Mouse (Mus musculus): ENCODE measurements around the gene Luc7l3. TPM values are rescaled to one million over a fixed set of nuclear protein-coding genes. Genes with fewer than 3 reads are reported as not detected.
"Not testable (repeated sequence)": the region's sequence is repeated elsewhere in the genome, so short reads cannot be mapped to it uniquely, and the experiment has no call there.

Luc7l3 gene
- polyA plus RNA-seq, 2 experiments from 2014 or later = 153 to 164 TPM

- no peak for ATAC-seq
Observed at GRCm38 (mm10) chr11:94290062-94290740, 31.6 kb downstream of the Luc7l3 start.

- ATAC-seq = no peak
Observed at GRCm38 (mm10) chr11:94287105-94287504, 34.7 kb downstream of the Luc7l3 start.

GRCm38 (mm10) chr11:94285886-94286574 lies 35.8 kb downstream of the Luc7l3 start:
- no peak for ATAC-seq

DNA sequence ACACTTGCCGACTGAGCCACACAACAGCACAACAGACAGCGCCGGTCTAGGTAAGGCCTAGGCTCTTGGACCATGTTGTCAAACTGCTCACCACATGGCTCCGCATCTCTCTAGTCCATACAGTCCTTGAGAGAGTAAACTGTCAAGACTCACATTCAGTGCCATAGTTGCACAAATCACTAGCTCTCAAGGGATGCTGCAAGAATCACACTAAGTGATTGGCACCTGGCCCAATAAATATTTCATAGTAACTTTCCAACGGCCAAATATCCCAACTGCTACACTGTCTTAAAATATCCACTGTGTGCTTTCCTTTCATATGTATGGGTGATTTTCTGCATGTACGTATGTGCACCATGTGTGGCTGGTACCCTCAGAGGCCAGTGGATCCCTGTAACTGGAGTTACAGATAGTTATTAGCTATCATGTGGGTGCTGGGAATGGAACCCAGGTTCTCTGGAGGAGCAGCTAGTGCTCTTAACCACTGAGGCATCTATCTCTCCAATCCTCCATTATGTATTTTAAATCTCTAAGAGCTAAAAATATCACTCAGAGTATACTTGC lies 38.2 kb downstream of the Luc7l3 start:
- no peak for ATAC-seq

DNA sequence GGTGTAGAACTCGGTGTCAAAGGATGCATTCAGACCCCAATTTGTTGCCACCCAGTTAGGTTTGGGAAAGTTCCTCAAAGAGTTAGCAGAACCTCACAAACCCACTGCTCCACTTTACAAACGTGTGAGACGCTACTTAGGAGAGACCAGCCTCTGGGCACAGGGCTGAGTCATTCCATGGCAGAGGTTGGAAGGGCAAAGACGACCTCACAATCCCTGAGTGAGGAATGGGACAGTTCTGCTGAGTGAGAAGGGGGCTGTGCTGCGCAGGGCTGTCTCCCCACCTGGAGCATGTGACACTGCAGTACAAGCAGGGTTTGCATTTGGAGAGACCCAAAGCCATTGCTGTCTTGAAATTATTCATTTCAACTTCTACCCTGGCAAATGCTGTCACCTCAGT lies 39.5 kb downstream of the Luc7l3 start:
- ATAC-seq = no peak

DNA sequence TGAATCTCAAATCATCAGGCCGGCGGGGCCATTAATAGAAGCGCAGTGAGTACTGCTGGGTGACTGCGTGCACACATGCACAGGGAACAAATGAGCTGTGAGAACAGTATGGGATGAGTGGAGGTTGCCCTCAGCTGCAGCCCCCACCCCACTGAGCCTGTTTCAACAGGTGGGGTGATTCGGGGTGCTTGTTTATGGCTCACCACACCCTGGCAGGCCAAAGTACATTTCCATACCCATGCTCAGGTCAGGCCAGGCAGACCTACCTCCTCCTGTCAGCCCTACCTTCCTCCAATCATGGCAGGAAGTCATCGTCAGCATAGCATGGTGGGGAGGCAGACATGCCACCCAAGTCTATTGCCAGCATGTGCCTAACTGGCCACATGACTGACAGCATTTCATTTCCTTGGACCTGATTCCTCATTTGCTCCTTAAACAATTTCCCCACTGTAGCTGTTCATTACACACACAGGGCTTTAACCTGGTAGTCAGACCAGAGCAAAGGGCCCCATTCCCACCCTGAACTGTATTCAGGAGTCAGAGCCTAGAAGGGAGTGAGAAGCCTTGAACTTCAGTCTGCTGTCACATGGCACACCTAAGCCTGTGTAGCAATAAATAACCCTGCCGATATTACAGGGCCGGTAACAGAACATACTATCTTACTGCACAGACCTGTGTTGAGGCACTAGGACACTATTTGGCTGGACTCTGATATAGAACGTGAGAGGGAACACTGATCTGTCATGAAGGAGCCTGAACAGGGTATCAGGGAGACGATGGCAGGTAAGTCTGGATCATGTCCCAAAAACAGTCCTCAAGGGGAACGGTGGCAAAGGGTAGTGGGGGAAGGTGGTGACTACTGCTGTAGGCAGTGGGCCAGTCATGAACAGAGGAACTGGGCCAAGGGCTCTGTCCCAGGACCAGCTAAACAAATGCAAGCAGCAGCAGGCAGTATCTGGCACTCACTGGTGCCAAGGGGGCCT lies 40.3 kb downstream of the Luc7l3 start, which contains the start of gene Gm21885:
Gm21885 (plus strand) TSS at position 675 of the 983 bp plus-strand sequence.
- no peak for ATAC-seq

- peak; percentile 84 for ATAC-seq
Observed at GRCm38 (mm10) chr11:94276869-94277337, 44.9 kb downstream of the Luc7l3 start.

GRCm38 (mm10) chr11:94275686-94276085 lies 46.1 kb downstream of the Luc7l3 start:
- peak; percentile 50 for ATAC-seq

DNA sequence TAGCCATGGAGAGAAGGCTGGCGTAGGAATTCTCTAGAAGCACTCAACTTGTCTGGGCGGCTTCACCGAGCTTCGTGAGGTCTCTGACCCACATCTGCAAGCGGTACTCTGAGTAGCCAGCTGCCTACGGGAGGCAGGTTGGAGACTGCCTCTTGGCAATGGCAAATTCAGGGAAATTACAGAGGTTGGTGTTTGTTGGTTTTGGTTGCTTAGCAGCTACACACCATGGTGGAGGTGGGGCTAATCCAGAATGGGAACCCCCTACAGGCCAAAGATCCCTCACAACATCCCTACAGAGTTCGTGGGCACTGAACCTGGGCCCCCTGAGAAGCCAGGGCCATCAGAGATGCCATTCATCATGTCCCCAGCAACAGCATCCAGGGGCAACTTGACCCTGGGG lies 46.6 kb downstream of the Luc7l3 start:
- no peak for ATAC-seq

DNA sequence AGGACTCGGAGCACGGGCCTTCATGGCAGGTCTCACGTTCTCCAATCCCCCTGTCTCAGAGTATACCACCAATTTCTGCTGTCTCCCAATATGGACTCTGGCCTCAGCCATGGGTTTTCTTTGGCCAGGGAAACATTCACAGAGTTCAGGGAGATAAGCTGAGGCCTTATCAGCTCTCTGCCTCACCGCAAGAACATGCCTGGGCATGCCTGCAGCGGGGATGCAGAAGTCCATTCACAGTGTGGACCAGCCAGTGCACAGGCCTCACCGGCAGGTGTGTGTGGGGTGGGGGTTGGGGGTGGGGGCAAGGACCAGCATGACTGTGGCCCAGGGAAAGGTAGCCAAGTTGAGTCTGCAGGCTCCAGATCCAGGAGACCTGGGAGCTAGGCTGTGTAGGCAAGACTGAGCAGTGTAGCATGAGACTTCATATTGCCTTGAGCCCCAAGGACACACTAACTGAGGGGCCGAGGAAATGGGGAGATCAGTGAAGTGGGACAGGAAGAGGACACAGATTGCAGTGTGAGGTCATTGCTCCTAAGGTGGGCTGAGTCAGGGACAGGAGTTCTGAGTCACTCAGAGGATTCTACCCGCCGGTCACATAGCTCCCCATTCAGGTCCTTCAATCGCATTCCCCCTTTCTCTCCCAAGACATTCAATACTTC lies 47.5 kb downstream of the Luc7l3 start:
- ATAC-seq = no peak

DNA sequence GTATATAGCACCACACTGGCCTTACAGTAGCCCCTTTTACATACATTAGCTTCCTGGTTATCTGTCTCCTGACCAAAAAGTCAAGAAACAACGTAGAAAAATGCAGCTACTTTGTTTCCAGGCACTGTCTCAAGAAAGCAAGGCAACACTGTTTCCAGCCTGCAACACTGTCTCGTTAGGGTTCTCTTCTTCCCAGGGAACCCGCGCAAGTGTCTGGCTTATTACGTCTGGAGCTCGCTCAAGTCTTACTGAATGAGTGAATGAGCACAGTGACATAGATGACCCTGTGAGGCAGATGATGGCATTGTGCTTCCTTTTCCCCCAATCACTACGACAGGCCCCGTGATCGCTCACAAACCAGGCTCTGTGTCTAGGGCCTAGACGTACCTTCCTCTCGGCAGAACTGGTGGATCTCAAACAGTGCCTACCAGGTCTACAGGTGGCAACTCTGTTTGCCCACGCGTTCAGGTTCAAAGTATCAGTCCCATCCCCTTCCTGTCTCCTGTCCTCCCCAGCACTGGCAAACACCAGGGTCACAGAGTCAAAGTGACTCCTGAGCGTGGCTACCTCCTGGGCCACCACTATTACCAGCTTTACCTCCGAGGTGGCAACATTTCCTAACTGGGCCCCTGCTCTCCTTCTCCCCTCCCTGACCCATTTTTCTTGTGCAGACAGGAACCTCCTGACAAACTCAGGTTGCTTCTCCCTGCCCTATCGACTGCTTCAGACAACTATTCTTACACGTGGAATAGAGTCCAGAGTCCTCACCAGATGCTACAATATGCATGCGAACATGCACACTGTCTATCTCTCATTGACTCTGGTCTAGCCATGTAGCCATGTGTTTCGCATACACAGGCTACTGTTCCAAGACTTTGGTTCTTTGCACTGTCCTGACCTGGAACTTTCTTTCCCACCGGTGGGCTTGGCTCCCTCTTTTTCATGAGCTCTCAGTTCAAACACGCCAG lies 48.5 kb downstream of the Luc7l3 start:
- no peak for ATAC-seq

- no peak for ATAC-seq
Observed at GRCm38 (mm10) chr11:94271015-94271414, 50.8 kb downstream of the Luc7l3 start.

GRCm38 (mm10) chr11:94269906-94270305 lies 51.9 kb downstream of the Luc7l3 start:
- ATAC-seq = no peak

DNA sequence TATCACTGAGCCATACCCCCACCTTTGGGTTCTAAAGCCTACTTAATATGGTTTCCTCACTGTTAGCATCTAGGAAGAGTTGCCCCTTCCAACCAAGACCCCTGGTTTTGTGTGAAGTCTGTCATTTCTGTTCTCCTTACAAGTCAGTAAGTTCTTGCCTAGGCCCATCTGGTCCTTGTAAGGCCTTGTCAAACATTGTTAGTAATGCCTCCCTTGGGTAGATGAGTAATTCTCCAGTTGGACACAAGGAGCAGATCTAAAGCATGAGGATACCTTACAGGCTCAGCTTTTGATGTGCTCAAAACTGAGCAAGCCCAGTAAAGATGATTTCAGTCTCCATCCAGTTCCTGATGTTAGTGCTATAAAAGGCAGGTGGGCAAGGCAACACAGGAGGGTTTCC lies 53.0 kb downstream of the Luc7l3 start:
- ATAC-seq = no peak

GRCm38 (mm10) chr11:94266155-94266554 lies 55.6 kb downstream of the Luc7l3 start:
- ATAC-seq = not testable (repeated sequence)

DNA sequence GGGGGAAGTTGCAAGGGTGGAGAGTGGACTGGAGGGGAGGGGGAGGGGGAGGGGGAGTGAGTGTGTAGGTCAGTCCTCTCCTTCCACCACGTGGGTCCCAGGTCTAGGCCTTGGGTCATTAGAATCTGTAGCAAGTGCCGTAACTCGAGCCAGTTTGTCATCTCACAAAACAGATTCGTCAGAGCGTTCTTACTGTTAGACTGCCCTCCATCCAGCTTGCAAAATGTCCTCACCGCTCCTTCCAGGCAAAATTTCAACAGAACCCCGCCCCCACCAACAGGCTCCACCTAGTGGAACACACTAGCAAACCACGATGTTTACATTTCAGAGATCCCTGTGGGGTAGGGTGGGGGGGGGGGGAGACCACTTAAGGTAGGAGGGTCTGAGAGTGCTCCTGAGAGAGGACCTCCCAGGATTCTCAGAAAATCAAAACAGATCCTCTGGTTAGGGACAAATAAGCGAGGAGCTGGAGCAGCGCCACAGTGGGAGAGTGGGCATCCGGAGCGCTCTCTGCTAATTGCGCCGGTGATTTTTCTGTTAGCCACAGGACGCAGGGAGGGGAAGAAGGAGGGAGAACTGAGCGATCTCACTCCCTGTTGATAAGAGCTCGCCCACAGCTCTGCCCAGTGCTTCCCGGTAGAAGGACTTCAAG lies 56.5 kb downstream of the Luc7l3 start:
- ATAC-seq = peak; percentile 29

GRCm38 (mm10) chr11:94261585-94262370 lies 60.0 kb downstream of the Luc7l3 start:
- ATAC-seq = no peak

DNA sequence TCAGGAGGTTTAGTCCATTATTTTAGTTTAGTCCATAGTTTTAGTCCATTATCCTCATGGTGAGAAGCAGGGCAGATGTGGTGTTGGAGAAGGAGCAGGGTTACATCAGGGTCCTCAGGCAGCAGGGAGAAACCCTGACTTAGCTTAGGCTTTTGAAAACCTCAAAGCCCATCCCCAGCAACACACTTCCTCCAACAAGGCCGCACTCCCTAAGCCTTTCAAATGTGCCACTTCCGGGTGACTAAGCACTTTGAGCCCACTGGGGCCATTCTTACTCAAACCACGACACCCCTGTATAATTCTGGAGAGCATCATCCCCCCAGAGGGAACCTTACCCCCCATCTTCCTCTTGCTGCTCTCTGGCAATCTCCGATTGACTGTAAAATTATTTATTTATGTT lies 62.0 kb downstream of the Luc7l3 start:
- peak; percentile 57 for ATAC-seq

DNA sequence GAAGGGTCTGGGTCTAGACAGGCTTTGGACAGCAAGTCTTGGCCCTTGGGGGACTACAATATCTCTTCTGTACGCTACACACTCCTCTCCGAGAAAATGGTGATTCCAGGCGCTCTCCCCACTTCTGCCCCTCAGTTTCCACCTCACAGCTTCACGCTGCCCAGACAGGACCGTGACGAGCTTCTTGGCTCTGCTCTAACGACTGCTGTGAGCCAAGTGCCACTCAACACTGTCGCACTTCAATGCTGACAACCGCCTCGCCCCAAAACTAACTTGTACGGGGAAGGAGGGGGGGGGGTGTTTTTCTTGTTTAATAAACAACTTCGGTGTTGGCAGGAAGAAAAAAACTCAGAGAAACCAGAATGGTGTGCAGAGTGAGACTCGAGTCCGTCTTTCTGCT lies 63.8 kb downstream of the Luc7l3 start:
- no peak for ATAC-seq

Measured in CD4-positive, CD25-positive, alpha-beta regulatory T cell, adult 4 months (primary cell).